Mouse (Mus musculus) embryonic facial prominence, embryonic 14.5 days (tissue): ENCODE measurements at regions not wholly inside any gene's neighbourhood (a gene's known extent, or its start where the extent isn't known, plus 50 kb on each side); places are given as distances from the start of the nearest gene placed in this dataset.
"Not testable (repeated sequence)": the region's sequence is repeated elsewhere in the genome, so short reads cannot be mapped to it uniquely, and the experiment has no call there.

Experiments used
- ATAC-seq: fragments of 200-750 bp; cut with Nextera tagmentation; 2 replicates; pipeline ENCODE4 v1.8.0; 2017; ENCODE audit warnings: low read depth, moderate number of reproducible peaks, moderate TSS enrichment
- DNase-seq: peaks from one replicate; pipeline ENCODE4 v3.0.0-alpha.2; 2015; ENCODE audit warnings: low spot score
- H3K27ac ChIP-seq: fragments of 300-500 bp; sonication (generic); replicated peaks from 2 replicates; pipeline ENCODE4 v1.5.1; 2014; ENCODE audit warnings: low read depth, mild to moderate bottlenecking, low read length, moderate library complexity
- H3K27me3 ChIP-seq: fragments of 300-500 bp; sonication (generic); replicated peaks from 2 replicates; pipeline ENCODE4 v1.6.1; 2014; ENCODE audit warnings: low read length; ENCODE audit not compliant: control insufficient read depth, insufficient read depth
- H3K36me3 ChIP-seq: fragments of 300-500 bp; sonication (generic); 2 replicates; pipeline ENCODE4 v1.6.1; 2014; ENCODE audit warnings: low read length, mixed read lengths; ENCODE audit not compliant: control insufficient read depth, insufficient read depth
- H3K4me1 ChIP-seq: fragments of 300-500 bp; sonication (generic); 2 replicates; pipeline ENCODE4 v1.6.1; 2014; ENCODE audit warnings: antibody characterized with exemption, low read length; ENCODE audit not compliant: control insufficient read depth, insufficient read depth
- H3K4me2 ChIP-seq: fragments of 300-500 bp; sonication (generic); 2 replicates; pipeline ENCODE4 v1.6.1; 2014; ENCODE audit warnings: low read depth, mild to moderate bottlenecking, low read length, moderate library complexity, mixed read lengths
- H3K4me3 ChIP-seq: fragments of 300-500 bp; sonication (generic); 2 replicates; pipeline ENCODE4 v1.5.1; 2014; ENCODE audit warnings: low read depth, mild to moderate bottlenecking, low read length
- H3K9ac ChIP-seq: fragments of 300-500 bp; sonication (generic); 2 replicates; pipeline ENCODE4 v1.6.1; 2014; ENCODE audit warnings: low read depth, mild to moderate bottlenecking, low read length, moderate library complexity, mixed read lengths
- H3K9me3 ChIP-seq: fragments of 300-500 bp; sonication (generic); 2 replicates; pipeline ENCODE4 v1.6.1; 2016; ENCODE audit warnings: low read length; ENCODE audit not compliant: control insufficient read depth
- WGBS: fragments of 180-500 bp; shearing (Covaris S2); extraction: QIAGEN DNeasy Blood & Tissue Kit; methylation state at CpG from one replicate; pipeline ENCODE4 v1.1.7; 2014; 5-methylcytosine and 5-hydroxymethylcytosine counted together

- no peak for ATAC-seq
- H3K4me3 ChIP-seq: no peak overlapping the region
- H3K4me2 ChIP-seq: no peak overlapping the region
- no peaks in the 10 kb centered on the region for H3K36me3 ChIP-seq
- no peaks in the 10 kb centered on the region for H3K4me1 ChIP-seq
- H3K9me3 ChIP-seq: no peaks in the 10 kb centered on the region
- H3K27ac ChIP-seq: no peak overlapping the region
- DNase-seq: no peak
- no peak overlapping the region for H3K9ac ChIP-seq
- no peaks in the 10 kb centered on the region for H3K27me3 ChIP-seq
Observed at GRCm38 (mm10) chr15:19458485-19458884, 639.7 kb downstream of the Cdh10 start.

DNA sequence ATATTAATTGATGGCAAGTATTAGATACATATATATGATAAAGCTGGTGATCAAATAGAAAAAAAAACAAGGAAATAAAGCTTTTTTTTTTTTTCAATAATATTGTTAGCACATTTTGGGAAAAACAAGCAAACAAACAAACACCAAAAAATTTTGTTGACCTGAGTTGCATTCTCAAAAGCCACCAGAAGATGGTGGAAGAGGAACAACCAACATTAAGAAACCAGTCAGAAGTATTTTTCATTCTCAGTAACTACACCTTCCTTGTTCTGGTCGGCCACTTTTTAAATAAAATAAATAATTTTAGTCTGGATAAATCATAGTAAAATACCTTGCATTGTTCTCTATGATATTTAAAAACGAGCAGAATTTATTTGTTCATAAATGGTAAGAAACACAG is 654.8 kb downstream of the Cdh10 start:
- ATAC-seq: no peak
- no peak overlapping the region for H3K9ac ChIP-seq
- no peaks in the 10 kb centered on the region for H3K9me3 ChIP-seq
- no peaks in the 10 kb centered on the region for H3K4me1 ChIP-seq
- WGBS: 19% methylated on average over 2 of the region's 2 CpGs
- DNase-seq: peak; percentile 5
- H3K27me3 ChIP-seq: no peaks in the 10 kb centered on the region
- H3K4me2 ChIP-seq: no peak overlapping the region
- H3K4me3 ChIP-seq: no peak overlapping the region
- no peaks in the 10 kb centered on the region for H3K36me3 ChIP-seq
- H3K27ac ChIP-seq: no peak overlapping the region

GRCm38 (mm10) chr15:19493556-19493955 is 674.8 kb downstream of the Cdh10 start:
- H3K4me3 ChIP-seq, ATAC-seq, H3K9me3 ChIP-seq, H3K36me3 ChIP-seq, H3K27ac ChIP-seq, DNase-seq, H3K4me1 ChIP-seq, H3K27me3 ChIP-seq, H3K4me2 ChIP-seq, H3K9ac ChIP-seq: not testable (repeated sequence)

DNA sequence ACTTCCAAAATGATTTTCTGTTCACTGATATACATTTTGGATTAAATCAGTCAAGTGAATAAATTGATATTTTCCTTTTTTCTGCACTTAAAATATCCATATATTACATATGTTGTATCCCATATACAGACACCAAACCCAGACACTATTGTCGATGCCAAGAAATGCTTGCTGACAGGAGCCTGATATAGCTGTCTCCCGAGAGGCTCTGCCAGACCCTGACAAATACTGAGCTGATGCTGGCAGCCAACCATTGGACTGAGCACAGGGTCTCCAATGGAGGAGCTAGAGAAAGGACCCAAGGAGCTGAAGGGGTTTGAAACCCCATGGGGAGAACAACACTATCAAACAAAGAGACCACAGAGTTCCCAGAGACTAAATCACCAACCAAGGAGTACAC is 700.6 kb downstream of the Cdh10 start:
- no peak overlapping the region for H3K4me3 ChIP-seq
- no peaks in the 10 kb centered on the region for H3K27me3 ChIP-seq
- no peaks in the 10 kb centered on the region for H3K36me3 ChIP-seq
- H3K9me3 ChIP-seq: no peaks in the 10 kb centered on the region
- 84% methylated on average over 2 of the region's 2 CpGs for WGBS
- H3K9ac ChIP-seq: no peak overlapping the region
- ATAC-seq (no peak), DNase-seq (no peak)
- H3K4me2 ChIP-seq: no peak overlapping the region
- H3K4me1 ChIP-seq: no peaks in the 10 kb centered on the region
- H3K27ac ChIP-seq: no peak overlapping the region

DNA sequence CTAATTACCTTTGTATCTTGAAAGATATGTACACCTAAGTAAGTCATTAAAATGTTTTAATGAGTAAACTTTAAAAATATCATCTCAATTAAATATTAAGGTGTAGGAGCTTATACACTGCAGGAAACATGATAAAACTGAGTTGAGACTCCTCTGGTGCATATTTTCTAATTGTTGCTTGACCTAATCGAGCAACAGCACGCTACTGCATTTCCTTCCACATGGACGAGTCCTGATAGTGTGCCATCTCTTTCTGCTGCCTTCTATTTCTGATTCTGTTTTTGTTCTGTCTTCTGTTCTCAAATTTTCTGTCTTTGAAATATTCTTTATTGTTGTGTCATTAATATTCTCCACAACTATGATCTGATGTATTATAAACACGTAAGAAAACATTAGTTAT is 721.9 kb downstream of the Cdh10 start:
- no peak for DNase-seq
- Histone ChIP-seq H3K4me3 (no peak overlapping the region), H3K4me2 (no peak overlapping the region), H3K9me3 (no peaks in the 10 kb centered on the region), H3K4me1 (no peaks in the 10 kb centered on the region), H3K36me3 (no peaks in the 10 kb centered on the region), H3K27ac (no peak overlapping the region), H3K27me3 (no peaks in the 10 kb centered on the region), H3K9ac (no peak overlapping the region)
- 87% methylated on average over 4 of the region's 4 CpGs for WGBS
- ATAC-seq: no peak

- Histone ChIP-seq H3K27me3 (no peaks in the 10 kb centered on the region), H3K4me3 (no peak overlapping the region), H3K9me3 (no peaks in the 10 kb centered on the region), H3K9ac (no peak overlapping the region), H3K36me3 (no peaks in the 10 kb centered on the region), H3K27ac (no peak overlapping the region), H3K4me2 (no peak overlapping the region), H3K4me1 (no peaks in the 10 kb centered on the region)
- no peak for DNase-seq
- no peak for ATAC-seq
Observed at GRCm38 (mm10) chr15:19549757-19550156, 731.0 kb downstream of the Cdh10 start.

DNA sequence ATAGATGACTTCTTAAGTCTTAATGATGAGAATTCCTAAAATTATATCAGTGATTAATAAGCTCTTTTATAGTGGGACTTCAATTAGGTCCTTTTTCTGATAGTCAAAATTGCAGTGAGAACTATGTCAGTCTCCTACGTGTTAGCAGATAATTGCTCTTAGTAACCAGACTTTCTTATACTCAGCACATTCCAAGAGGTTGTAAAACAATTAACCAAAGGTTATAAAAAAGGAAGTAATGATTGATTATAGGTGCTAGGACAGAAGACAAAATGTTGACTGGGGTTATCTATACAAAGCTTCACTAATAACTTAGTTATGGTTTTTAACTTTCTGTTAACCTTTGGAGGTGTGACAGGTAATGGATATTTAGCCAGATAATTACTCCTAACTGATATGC is 766.0 kb downstream of the Cdh10 start:
- WGBS: 63% methylated on average over 1 of the region's 1 CpGs
- no peaks in the 10 kb centered on the region for H3K4me1 ChIP-seq
- DNase-seq: no peak
- H3K9me3 ChIP-seq: no peaks in the 10 kb centered on the region
- H3K4me3 ChIP-seq: no peak overlapping the region
- H3K4me2 ChIP-seq: no peak overlapping the region
- H3K27ac ChIP-seq: no peak overlapping the region
- no peak for ATAC-seq
- H3K36me3 ChIP-seq: no peaks in the 10 kb centered on the region
- no peak overlapping the region for H3K9ac ChIP-seq
- H3K27me3 ChIP-seq: no peaks in the 10 kb centered on the region

DNA sequence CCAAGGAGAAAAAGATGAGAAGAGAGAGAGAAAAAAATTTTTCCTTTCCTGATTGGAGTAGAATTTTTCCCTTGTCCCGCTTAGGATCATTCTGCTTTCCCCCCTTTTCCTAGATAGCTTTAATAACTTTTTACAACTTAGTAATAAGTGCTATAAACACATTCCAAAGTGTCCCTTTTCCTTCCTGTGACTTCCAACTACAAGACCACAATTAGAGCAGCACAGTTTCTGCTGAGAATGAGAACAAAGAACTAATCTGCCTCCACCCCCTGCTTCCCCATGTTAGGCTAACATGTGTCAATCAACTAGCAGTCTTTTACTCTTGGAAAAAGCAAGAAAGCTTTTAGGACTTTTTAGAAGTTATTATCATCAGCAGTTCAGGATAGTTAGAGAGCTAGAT is 766.5 kb downstream of the Cdh10 start:
- Histone ChIP-seq H3K4me1 (no peaks in the 10 kb centered on the region), H3K36me3 (no peaks in the 10 kb centered on the region), H3K4me3 (no peak overlapping the region), H3K27ac (no peak overlapping the region), H3K27me3 (no peaks in the 10 kb centered on the region), H3K9ac (no peak overlapping the region), H3K9me3 (no peaks in the 10 kb centered on the region), H3K4me2 (no peak overlapping the region)
- DNase-seq: no peak
- WGBS: 79% methylated on average over 1 of the region's 1 CpGs
- no peak for ATAC-seq

- Histone ChIP-seq H3K36me3 (no peaks in the 10 kb centered on the region), H3K4me3 (no peak overlapping the region), H3K9ac (no peak overlapping the region), H3K27ac (no peak overlapping the region), H3K4me2 (no peak overlapping the region), H3K4me1 (no peaks in the 10 kb centered on the region), H3K9me3 (no peaks in the 10 kb centered on the region), H3K27me3 (no peaks in the 10 kb centered on the region)
- no peak for ATAC-seq
- WGBS: 86% methylated on average over 2 of the region's 2 CpGs
- no peak for DNase-seq
Observed at GRCm38 (mm10) chr15:19593746-19594145, 775.0 kb downstream of the Cdh10 start.
